Mouse (Mus musculus) liver, embryonic 13.5 days (tissue): ENCODE measurements around the gene Izumo1. TPM values are rescaled to one million over a fixed set of nuclear protein-coding genes. Genes with fewer than 3 reads are reported as not detected.

ENCODE experiments used
- ATAC-seq: fragments of 200-750 bp; cut with Nextera tagmentation; 2 replicates; pipeline ENCODE4 v1.8.0; 2017; ENCODE audit warnings: low read depth, mild to moderate bottlenecking, moderate number of reproducible peaks, moderate library complexity
- DNase-seq: peaks from one replicate; pipeline ENCODE4 v3.0.0; 2022
- H3K27ac ChIP-seq: fragments of 300-500 bp; sonication (generic); 2 replicates; pipeline ENCODE4 v1.5.1; 2015; ENCODE audit warnings: moderate library complexity, mild to moderate bottlenecking, inconsistent platforms
- H3K27me3 ChIP-seq: fragments of 300-500 bp; sonication (generic); 2 replicates; pipeline ENCODE4 v1.6.1; 2015; ENCODE audit warnings: mild to moderate bottlenecking, inconsistent platforms
- H3K36me3 ChIP-seq: fragments of 300-500 bp; sonication (generic); 2 replicates; pipeline ENCODE4 v1.6.1; 2015; ENCODE audit warnings: mild to moderate bottlenecking, inconsistent platforms
- H3K4me1 ChIP-seq: fragments of 300-500 bp; sonication (generic); replicated peaks from 2 replicates; pipeline ENCODE4 v1.6.1; 2015; ENCODE audit warnings: inconsistent platforms
- H3K4me2 ChIP-seq: fragments of 300-500 bp; sonication (generic); 2 replicates; pipeline ENCODE4 v1.6.1; 2015; ENCODE audit warnings: inconsistent platforms, mild to moderate bottlenecking, moderate library complexity
- H3K4me3 ChIP-seq: fragments of 300-500 bp; sonication (generic); replicated peaks from 2 replicates; pipeline ENCODE4 v1.5.1; 2015; ENCODE audit warnings: mild to moderate bottlenecking, inconsistent platforms
- H3K9ac ChIP-seq: fragments of 300-500 bp; sonication (generic); 2 replicates; pipeline ENCODE4 v1.6.1; 2015; ENCODE audit warnings: mild to moderate bottlenecking, inconsistent platforms
- H3K9me3 ChIP-seq: fragments of 300-500 bp; sonication (generic); replicated peaks from 2 replicates; pipeline ENCODE4 v1.6.1; 2016; ENCODE audit warnings: inconsistent platforms
- WGBS: fragments of 180-500 bp; shearing (Covaris S2); methylation state at CpG from one replicate; pipeline ENCODE4 v1.1.7; 2015; ENCODE audit not compliant: insufficient replicate concordance; 5-methylcytosine and 5-hydroxymethylcytosine counted together
- polyA plus RNA-seq: library from polyadenylated mRNA; unstranded; fragments of >200 nt; fragmentation: Nextera tagmentation; extraction: Ambion mirVana; gene quantifications from 2 replicates; pipeline ENCODE4 v1.2.1, GENCODE M21; 2015

Gene Izumo1
- polyA plus RNA-seq, 1 experiment from 2014 or later: not detected

- no peak for ATAC-seq
- Histone ChIP-seq H3K9me3 (0 out of 2 replicates have a peak, but pooled peaks cover 2% of the 10 kb centered on the region), H3K4me2 (no peak within 1 kb of the TSS), H3K9ac (no peak within 1 kb of the TSS), H3K27me3 (0 out of 2 replicates have a peak, but pooled peaks cover 4% of the 10 kb centered on the region), H3K27ac (no peak within 1 kb of the TSS), H3K36me3 (no peaks in the 10 kb centered on the region), H3K4me3 (no peak within 1 kb of the TSS), H3K4me1 (peaks cover 11% of the 10 kb centered on the region)
- WGBS: 69% methylated on average over 7 of the region's 7 CpGs
- DNase-seq: no peak
Observed at GRCm38 (mm10) chr7:45666161-45666560, 44.5 kb downstream of the Izumo1 start, which contains the start of gene Fut2. Gene Fut2 (minus strand): TSS chr7:45666394.

DNA sequence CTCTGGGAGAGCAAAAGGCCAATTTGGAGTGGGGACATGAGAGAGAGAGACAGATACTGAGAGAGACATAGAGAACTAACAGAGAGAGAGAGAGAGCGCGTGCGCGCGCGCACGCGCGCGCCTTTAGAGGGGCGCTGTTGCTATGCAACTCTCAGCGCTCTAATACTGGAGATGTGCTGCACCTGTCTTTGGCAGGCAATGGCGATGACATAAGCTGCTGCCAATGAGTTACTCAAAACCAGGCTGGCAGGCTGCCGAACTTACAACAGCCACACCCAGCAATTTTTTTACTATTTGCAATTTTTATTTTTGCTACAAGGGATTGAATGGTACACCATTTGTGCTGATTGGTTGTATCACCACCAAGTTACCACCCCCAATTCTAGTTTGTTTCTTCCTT lies 46.1 kb downstream of the Izumo1 start:
- H3K27me3 ChIP-seq: 0 out of 2 replicates have a peak, but pooled peaks cover 4% of the 10 kb centered on the region
- 80% methylated on average over 14 of the region's 14 CpGs for WGBS
- DNase-seq (no peak), ATAC-seq (no peak)
- no peak overlapping the region for H3K4me2 ChIP-seq
- H3K9me3 ChIP-seq: 0 out of 2 replicates have a peak, but pooled peaks cover 2% of the 10 kb centered on the region
- no peaks in the 10 kb centered on the region for H3K36me3 ChIP-seq
- peaks cover 11% of the 10 kb centered on the region for H3K4me1 ChIP-seq
- H3K27ac ChIP-seq: no peak overlapping the region
- H3K9ac ChIP-seq: no peak overlapping the region
- no peak overlapping the region for H3K4me3 ChIP-seq

- Histone ChIP-seq H3K9me3 (0 out of 2 replicates have a peak, but pooled peaks cover 2% of the 10 kb centered on the region), H3K4me2 (no peak overlapping the region), H3K9ac (no peak overlapping the region), H3K27me3 (0 out of 2 replicates have a peak, but pooled peaks cover 4% of the 10 kb centered on the region), H3K4me1 (peaks cover 6% of the 10 kb centered on the region), H3K4me3 (no peak overlapping the region), H3K27ac (no peak overlapping the region), H3K36me3 (no peaks in the 10 kb centered on the region)
- 82% methylated on average over 9 of the region's 9 CpGs for WGBS
- ATAC-seq (no peak), DNase-seq (no peak)
Observed at GRCm38 (mm10) chr7:45668921-45669320, 47.3 kb downstream of the Izumo1 start.

- no peak overlapping the region for H3K4me3 ChIP-seq
- ATAC-seq: no peak
- H3K9ac ChIP-seq: no peak overlapping the region
- no peak overlapping the region for H3K4me2 ChIP-seq
- no peak for DNase-seq
- 0 out of 2 replicates have a peak, but pooled peaks cover 7% of the 10 kb centered on the region for H3K27me3 ChIP-seq
- H3K36me3 ChIP-seq: no peaks in the 10 kb centered on the region
- no peaks in the 10 kb centered on the region for H3K9me3 ChIP-seq
- no peak overlapping the region for H3K27ac ChIP-seq
- H3K4me1 ChIP-seq: peaks cover 19% of the 10 kb centered on the region
- 61% methylated on average over 7 of the region's 7 CpGs for WGBS
Observed at GRCm38 (mm10) chr7:45677627-45678295, 56.1 kb downstream of the Izumo1 start.

Other genes starting within 250 kb of the Izumo1 start
- 108 and 129 TPM in 2 replicates for gene Snrnp70, start 226.1 kb upstream of the Izumo1 start, polyA plus RNA-seq
- gene Kcna7, start 216.2 kb upstream of the Izumo1 start, polyA plus RNA-seq: not detected in 2 replicates
- gene Ntf5, start 208.1 kb upstream of the Izumo1 start, polyA plus RNA-seq: 0.35 and 0.37 TPM in 2 replicates
- not detected in 2 replicates for gene Lhb, start 201.0 kb upstream of the Izumo1 start, polyA plus RNA-seq
- 4.1 and 5.1 TPM in 2 replicates for gene Gys1, start 187.0 kb upstream of the Izumo1 start, polyA plus RNA-seq
- gene Ruvbl2, start 183.7 kb upstream of the Izumo1 start, polyA plus RNA-seq: 111 and 119 TPM in 2 replicates
- gene Ftl1, start 161.9 kb upstream of the Izumo1 start, polyA plus RNA-seq: 7,621 and 8,262 TPM in 2 replicates
- gene Bax, start 154.9 kb upstream of the Izumo1 start, polyA plus RNA-seq: 104 and 106 TPM in 2 replicates
- gene Tulp2, start 139.9 kb upstream of the Izumo1 start, polyA plus RNA-seq: 0.80 and 0.87 TPM in 2 replicates
- gene Gm45808, start 135.0 kb upstream of the Izumo1 start, polyA plus RNA-seq: not detected in 2 replicates
- gene Dhdh, start 133.0 kb upstream of the Izumo1 start, polyA plus RNA-seq: 2.0 and 2.2 TPM in 2 replicates
- gene Nucb1, start 111.4 kb upstream of the Izumo1 start, polyA plus RNA-seq: 110 and 127 TPM in 2 replicates
- 180 and 197 TPM in 2 replicates for gene Ppp1r15a, start 95.5 kb upstream of the Izumo1 start, polyA plus RNA-seq
- 0.43 and 0.52 TPM in 2 replicates for gene Plekha4, start 95.5 kb upstream of the Izumo1 start, polyA plus RNA-seq
- gene Hsd17b14, start 66.9 kb upstream of the Izumo1 start, polyA plus RNA-seq: 1.3 and 1.9 TPM in 2 replicates
- 44.1 and 45.4 TPM in 2 replicates for gene Bcat2, start 51.7 kb upstream of the Izumo1 start, polyA plus RNA-seq
- not detected in 2 replicates for gene Fgf21, start 6.3 kb upstream of the Izumo1 start, polyA plus RNA-seq
- not detected in 2 replicates for gene Fut1, start 4.5 kb upstream of the Izumo1 start, polyA plus RNA-seq
- 2.4 and 2.5 TPM in 2 replicates for gene Rasip1, start 5.7 kb downstream of the Izumo1 start, polyA plus RNA-seq
- gene Mamstr, start 18.2 kb downstream of the Izumo1 start, polyA plus RNA-seq: 0.46 and 0.51 TPM in 2 replicates
- gene Fut2, start 44.6 kb downstream of the Izumo1 start, polyA plus RNA-seq: 0.05 and 0.06 TPM in 2 replicates
- gene Ntn5, start 62.2 kb downstream of the Izumo1 start, polyA plus RNA-seq: not detected in 2 replicates
- gene Sec1, start 72.6 kb downstream of the Izumo1 start, polyA plus RNA-seq: 0.07 TPM in 1 of 2 replicates, not detected in the other
- 0.34 and 0.44 TPM in 2 replicates for gene Car11, start 78.0 kb downstream of the Izumo1 start, polyA plus RNA-seq
- 0.43 and 0.64 TPM in 2 replicates for gene Dbp, start 83.3 kb downstream of the Izumo1 start, polyA plus RNA-seq
- 761 and 840 TPM in 2 replicates for gene Rpl18, start 93.6 kb downstream of the Izumo1 start, polyA plus RNA-seq
- 11.4 and 11.7 TPM in 2 replicates for gene Sphk2, start 96.2 kb downstream of the Izumo1 start, polyA plus RNA-seq
- 0.37 and 0.47 TPM in 2 replicates for gene Fam83e, start 99.4 kb downstream of the Izumo1 start, polyA plus RNA-seq
- not detected in 2 replicates for gene Spaca4, start 104.0 kb downstream of the Izumo1 start, polyA plus RNA-seq
- gene Lmtk3, start 161.9 kb downstream of the Izumo1 start, polyA plus RNA-seq: not detected in 2 replicates
- gene Sult2b1, start 162.9 kb downstream of the Izumo1 start, polyA plus RNA-seq: 0.45 and 0.68 TPM in 2 replicates
- gene Cyth2, start 192.8 kb downstream of the Izumo1 start, polyA plus RNA-seq: 36.1 and 36.6 TPM in 2 replicates
- 0.12 and 0.23 TPM in 2 replicates for gene Kcnj14, start 203.0 kb downstream of the Izumo1 start, polyA plus RNA-seq
- 48.4 and 49.2 TPM in 2 replicates for gene Grwd1, start 209.1 kb downstream of the Izumo1 start, polyA plus RNA-seq